Mouse (Mus musculus) heart, adult 2 months (tissue): ENCODE measurements around the gene Nit1.

Source experiments
- CTCF ChIP-seq: fragments of 200-600 bp; IDR thresholded peaks from 2 replicates; pipeline ENCODE4 v1.8.1; 2022; ENCODE audit warnings: antibody characterized with exemption, mild to moderate bottlenecking, moderate library complexity
- POLR2A ChIP-seq: fragments of 200-500 bp; IDR thresholded peaks from 2 replicates; pipeline ENCODE4 v1.6.1; 2011; ENCODE audit warnings: mild to moderate bottlenecking, low read depth, low read length, control low read depth; ENCODE audit not compliant: insufficient read depth

GRCm38 (mm10) chr1:171379935-171380599 lies 34.6 kb upstream of the Nit1 start:
- no peak for TF ChIP-seq POLR2A
- peak; percentile 82 for TF ChIP-seq CTCF
